Mouse (Mus musculus) kidney, adult 2 months (tissue): Measurements from ENCODE around the gene Ubald2. TPM values are rescaled to one million over a fixed set of nuclear protein-coding genes. Genes with fewer than 3 reads are reported as not detected.

ENCODE experiments used
- DNase-seq: peaks from one replicate; pipeline ENCODE4 v3.0.0; 2021
- H3K27ac ChIP-seq: fragments of 200-500 bp; 2 replicates; pipeline ENCODE4 v1.5.1; 2012; ENCODE audit warnings: low read depth, low read length, control low read depth, inconsistent platforms; ENCODE audit not compliant: insufficient read depth
- H3K27me3 ChIP-seq: fragments of 200-500 bp; replicated peaks from 2 replicates; pipeline ENCODE4 v1.6.1; 2012; ENCODE audit warnings: mild to moderate bottlenecking, moderate library complexity, low read length, inconsistent platforms; ENCODE audit not compliant: control insufficient read depth, insufficient read depth
- H3K36me3 ChIP-seq: fragments of 200-500 bp; 2 replicates; pipeline ENCODE4 v1.6.1; 2012; ENCODE audit warnings: mild to moderate bottlenecking, moderate library complexity, low read length, inconsistent platforms; ENCODE audit not compliant: control insufficient read depth, insufficient read depth
- H3K4me1 ChIP-seq: fragments of 200-500 bp; 2 replicates; pipeline ENCODE4 v1.6.1; 2011; ENCODE audit warnings: low read length; ENCODE audit not compliant: control insufficient read depth, insufficient read depth
- H3K4me3 ChIP-seq: fragments of 200-500 bp; 2 replicates; pipeline ENCODE4 v1.5.1; 2011; ENCODE audit warnings: mild to moderate bottlenecking, low read depth, low read length, control low read depth; ENCODE audit not compliant: insufficient read depth
- CTCF ChIP-seq: fragments of 200-500 bp; conservative IDR thresholded peaks from 2 replicates; pipeline ENCODE4 v1.5.1; 2011; ENCODE audit warnings: low read depth, mild to moderate bottlenecking, control low read depth, low read length, moderate library complexity, mixed read lengths; ENCODE audit not compliant: insufficient read depth, insufficient read length
- POLR2A ChIP-seq: fragments of 200-500 bp; IDR thresholded peaks from one replicate; pipeline ENCODE4 v1.6.1; 2011; ENCODE audit warnings: low read depth, low read length, control low read depth
- WGBS: fragments of 180-500 bp; shearing (Covaris S2); methylation state at CpG from one replicate; pipeline ENCODE4 v1.1.7; 2018; 5-methylcytosine and 5-hydroxymethylcytosine counted together
- polyA plus RNA-seq: library from polyadenylated mRNA; depleted of rRNA; stranded (reverse); fragments of >200 nt; gene quantifications from 2 replicates; pipeline ENCODE4 v1.2.3, GENCODE M21; 2012; rRNA removed

Ubald2 gene
- polyA plus RNA-seq, 1 experiment, result 195 TPM

GRCm38 (mm10) chr11:116480975-116481374, 47.1 kb downstream of the Ubald2 start:
- Histone ChIP-seq H3K27me3 (no peaks in the 10 kb centered on the region), H3K4me1 (no peaks in the 10 kb centered on the region; the same call in 1 of the 2 replicates), H3K36me3 (peaks cover 5% of the 10 kb centered on the region), H3K4me3 (no peak overlapping the region), H3K27ac (no peak overlapping the region)
- no peak for DNase-seq
- 95% methylated on average over 8 of the region's 8 CpGs for WGBS
- TF ChIP-seq POLR2A (no peak), CTCF (no peak)

GRCm38 (mm10) chr11:116481776-116482175, 47.9 kb downstream of the Ubald2 start:
- no peak for TF ChIP-seq POLR2A
- TF ChIP-seq CTCF, result no peak
- H3K4me3 ChIP-seq, result no peak overlapping the region
- peaks cover 5% of the 10 kb centered on the region for H3K36me3 ChIP-seq
- no peak overlapping the region for H3K27ac ChIP-seq
- DNase-seq, result peak; percentile 55
- no peaks in the 10 kb centered on the region; the same call in 1 of the 2 replicates for H3K4me1 ChIP-seq
- WGBS, result 47% methylated on average over 7 of the region's 7 CpGs
- no peaks in the 10 kb centered on the region for H3K27me3 ChIP-seq

- H3K4me3 ChIP-seq, result no peak overlapping the region
- 58% methylated on average over 8 of the region's 8 CpGs for WGBS
- peak; percentile 70 for DNase-seq
- no peaks in the 10 kb centered on the region for H3K27me3 ChIP-seq
- TF ChIP-seq POLR2A, result no peak
- no peak for TF ChIP-seq CTCF
- H3K4me1 ChIP-seq, result no peaks in the 10 kb centered on the region; the same call in 1 of the 2 replicates
- no peak overlapping the region for H3K27ac ChIP-seq
- peaks cover 2% of the 10 kb centered on the region; the same call in 1 of the 2 replicates for H3K36me3 ChIP-seq
Observed at GRCm38 (mm10) chr11:116484261-116484660, 50.4 kb downstream of the Ubald2 start.

GRCm38 (mm10) chr11:116488207-116488606, 54.3 kb downstream of the Ubald2 start:
- H3K27ac ChIP-seq, result no peak overlapping the region
- peaks cover 4% of the 10 kb centered on the region; the same call in 1 of the 2 replicates for H3K4me1 ChIP-seq
- H3K4me3 ChIP-seq, result no peak overlapping the region
- no peak for DNase-seq
- TF ChIP-seq POLR2A, result no peak
- TF ChIP-seq CTCF, result no peak
- H3K36me3 ChIP-seq, result peaks cover 2% of the 10 kb centered on the region; the same call in 1 of the 2 replicates
- no peaks in the 10 kb centered on the region for H3K27me3 ChIP-seq

Other genes starting within 250 kb of the Ubald2 start
- gene Ten1, start 235.2 kb upstream of the Ubald2 start, polyA plus RNA-seq, result 20.1 and 21.0 TPM in 2 replicates
- 251 and 265 TPM in 2 replicates for gene Acox1, start 235.0 kb upstream of the Ubald2 start, polyA plus RNA-seq
- gene Evpl, start 196.0 kb upstream of the Ubald2 start, polyA plus RNA-seq, result 6.8 and 7.1 TPM in 2 replicates
- 53.7 and 53.8 TPM in 2 replicates for gene Srp68, start 159.9 kb upstream of the Ubald2 start, polyA plus RNA-seq
- 3.3 and 5.3 TPM in 2 replicates for gene Galr2, start 153.2 kb upstream of the Ubald2 start, polyA plus RNA-seq
- gene Exoc7, start 126.9 kb upstream of the Ubald2 start, polyA plus RNA-seq, result 33.2 and 33.5 TPM in 2 replicates
- gene Foxj1, start 98.7 kb upstream of the Ubald2 start, polyA plus RNA-seq, result 0.80 and 1.0 TPM in 2 replicates
- gene Rnf157, start 21.1 kb upstream of the Ubald2 start, polyA plus RNA-seq, result 2.5 and 2.9 TPM in 2 replicates
- 0.08 and 0.24 TPM in 2 replicates for gene Qrich2, start 32.1 kb downstream of the Ubald2 start, polyA plus RNA-seq
- gene Prpsap1, start 60.1 kb downstream of the Ubald2 start, polyA plus RNA-seq, result 87.5 and 91.1 TPM in 2 replicates
- 9.9 and 12.0 TPM in 2 replicates for gene Sphk1, start 96.8 kb downstream of the Ubald2 start, polyA plus RNA-seq
- 10.3 and 10.8 TPM in 2 replicates for gene Ube2o, start 147.4 kb downstream of the Ubald2 start, polyA plus RNA-seq
- not detected in 2 replicates for gene Aanat, start 152.3 kb downstream of the Ubald2 start, polyA plus RNA-seq
- 18.0 and 19.1 TPM in 2 replicates for gene Rhbdf2, start 192.9 kb downstream of the Ubald2 start, polyA plus RNA-seq
- gene Prcd, start 219.4 kb downstream of the Ubald2 start, polyA plus RNA-seq, result 0.44 and 0.52 TPM in 2 replicates
- 16.2 and 21.0 TPM in 2 replicates for gene Cygb, start 220.2 kb downstream of the Ubald2 start, polyA plus RNA-seq